Mouse (Mus musculus) left cerebral cortex, postnatal 4 days (tissue): ENCODE measurements around the gene Tgds. TPM values are rescaled to one million over a fixed set of nuclear protein-coding genes. Genes with fewer than 3 reads are reported as not detected.
"Not testable (repeated sequence)": the region's sequence is repeated elsewhere in the genome, so short reads cannot be mapped to it uniquely, and the experiment has no call there.

Source experiments
- DNase-seq: peaks from one replicate; pipeline ENCODE4 v3.0.0-alpha.2; 2022
- intact Hi-C: fragments of 180-260 bp; cut with DNase I; formaldehyde crosslinking; loops from one replicate; pipeline ENCODE4 v1.15.1; 2025
- total RNA-seq, 2 experiments: library from RNA; stranded (reverse); gene quantifications; 2 replicates each; pipeline ENCODE4 v1.2.3; 2021

Gene Tgds
- total RNA-seq = 10 to 100 TPM in 1 of 2 experiments, 1 to 10 TPM in 1; 7.9 to 10.3 TPM

- intact Hi-C loops = loop anchor here (10.0 kb wide), 1 partner anchor 128 kb away; no protein-coding TSS in a partner anchor
- peak; percentile 100 for DNase-seq
Observed at GRCm38 (mm10) chr14:118132642-118132977, at the start of gene Tgds. TSS of gene Tgds (minus strand) at chr14:118132755.

- intact Hi-C loops = no loop called here
- DNase-seq = peak; percentile 46
Observed at GRCm38 (mm10) chr14:118180711-118181177, 48.2 kb upstream of the Tgds start.

GRCm38 (mm10) chr14:118180117-118180557 is 47.6 kb upstream of the Tgds start:
- intact Hi-C loops = no loop called here
- DNase-seq = peak; percentile 48

- intact Hi-C loops = no loop called here
- DNase-seq = no peak
Observed at GRCm38 (mm10) chr14:118179701-118180100, 47.1 kb upstream of the Tgds start.

- intact Hi-C loops = no loop called here
- no peak for DNase-seq
Observed at GRCm38 (mm10) chr14:118179251-118179650, 46.7 kb upstream of the Tgds start.

GRCm38 (mm10) chr14:118175694-118176085 is 43.1 kb upstream of the Tgds start:
- intact Hi-C loops = no loop called here
- no peak for DNase-seq

- no peak for DNase-seq
- intact Hi-C loops = no loop called here
Observed at GRCm38 (mm10) chr14:118175071-118175693, 42.6 kb upstream of the Tgds start.

GRCm38 (mm10) chr14:118173590-118174203 is 41.1 kb upstream of the Tgds start:
- intact Hi-C loops = no loop called here

GRCm38 (mm10) chr14:118168776-118169175 is 36.2 kb upstream of the Tgds start:
- no peak for DNase-seq
- intact Hi-C loops = no loop called here

More at GRCm38 (mm10) chr14:118173590-118174203, 41.1 kb upstream of the Tgds start:
- DNase-seq = no peak

GRCm38 (mm10) chr14:118162640-118163039 is 30.1 kb upstream of the Tgds start:
- intact Hi-C loops = no loop called here
- DNase-seq = no peak

GRCm38 (mm10) chr14:118161751-118162150 is 29.2 kb upstream of the Tgds start:
- intact Hi-C loops = no loop called here
- DNase-seq = no peak

GRCm38 (mm10) chr14:118157146-118157545 is 24.6 kb upstream of the Tgds start:
- intact Hi-C loops = no loop called here
- DNase-seq = peak; percentile 58

GRCm38 (mm10) chr14:118156740-118157139 is 24.2 kb upstream of the Tgds start:
- intact Hi-C loops = no loop called here
- no peak for DNase-seq

- DNase-seq, intact Hi-C loops: not testable (repeated sequence)
Observed at GRCm38 (mm10) chr14:118156056-118156455, 23.5 kb upstream of the Tgds start.

- no peak for DNase-seq
- intact Hi-C loops = no loop called here
Observed at GRCm38 (mm10) chr14:118152294-118152651, 19.7 kb upstream of the Tgds start.

- intact Hi-C loops = no loop called here
- no peak for DNase-seq
Observed at GRCm38 (mm10) chr14:118151651-118152293, 19.2 kb upstream of the Tgds start.

- no peak for DNase-seq
- intact Hi-C loops = no loop called here
Observed at GRCm38 (mm10) chr14:118150656-118151551, 18.3 kb upstream of the Tgds start.

- no peak for DNase-seq
- intact Hi-C loops = no loop called here
Observed at GRCm38 (mm10) chr14:118148554-118148953, 16.0 kb upstream of the Tgds start.

- intact Hi-C loops = no loop called here
- no peak for DNase-seq
Observed at GRCm38 (mm10) chr14:118148046-118148445, 15.5 kb upstream of the Tgds start.

- DNase-seq = no peak
- intact Hi-C loops = no loop called here
Observed at GRCm38 (mm10) chr14:118142283-118142682, 9.7 kb upstream of the Tgds start.

GRCm38 (mm10) chr14:118137487-118137886 is 4.9 kb upstream of the Tgds start:
- DNase-seq = no peak
- intact Hi-C loops = loop anchor here (10.0 kb wide), 1 partner anchor 133 kb away; no protein-coding TSS in a partner anchor
